Mouse (Mus musculus) small intestine, adult 2 months (tissue): ENCODE measurements around the gene Klb. TPM values are rescaled to one million over a fixed set of nuclear protein-coding genes. Genes with fewer than 3 reads are reported as not detected.

Experiments
- H3K27ac ChIP-seq: fragments of 200-500 bp; 2 replicates; pipeline ENCODE4 v1.5.1; 2012; ENCODE audit warnings: low read depth, low read length, control low read depth, inconsistent platforms; ENCODE audit not compliant: insufficient read depth
- H3K27me3 ChIP-seq: fragments of 200-500 bp; 2 replicates; pipeline ENCODE4 v1.6.1; 2012; ENCODE audit warnings: mild to moderate bottlenecking, moderate library complexity, low read length, inconsistent platforms; ENCODE audit not compliant: control insufficient read depth, insufficient read depth
- H3K36me3 ChIP-seq: fragments of 200-500 bp; 2 replicates; pipeline ENCODE4 v1.6.1; 2012; ENCODE audit warnings: mild to moderate bottlenecking, low read length, control low read depth, inconsistent platforms; ENCODE audit not compliant: control insufficient read depth, insufficient read depth
- H3K4me1 ChIP-seq: fragments of 200-500 bp; 2 replicates; pipeline ENCODE4 v1.6.1; 2012; ENCODE audit warnings: low read length, inconsistent platforms, mixed read lengths; ENCODE audit not compliant: control insufficient read depth, insufficient read depth, insufficient read length
- H3K4me3 ChIP-seq: fragments of 200-500 bp; 2 replicates; pipeline ENCODE4 v1.5.1; 2012; ENCODE audit warnings: low read depth, mild to moderate bottlenecking, control low read depth, inconsistent platforms, low read length, moderate library complexity
- CTCF ChIP-seq: fragments of 200-500 bp; IDR thresholded peaks from 2 replicates; pipeline ENCODE4 v1.5.1; 2012; ENCODE audit warnings: low read depth, mild to moderate bottlenecking, control low read depth, inconsistent platforms, low read length, moderate library complexity, mixed read lengths; ENCODE audit not compliant: insufficient replicate concordance, insufficient read length; ENCODE audit errors: extremely low read depth
- POLR2A ChIP-seq: fragments of 200-500 bp; IDR thresholded peaks from 2 replicates; pipeline ENCODE4 v1.6.1; 2012; ENCODE audit warnings: low read depth, mild to moderate bottlenecking, control low read depth, inconsistent platforms, low read length, moderate library complexity
- WGBS: fragments of 180-500 bp; shearing (Covaris S2); methylation state at CpG from one replicate; pipeline ENCODE4 v1.1.7; 2018; 5-methylcytosine and 5-hydroxymethylcytosine counted together
- polyA plus RNA-seq: library from polyadenylated mRNA; depleted of rRNA; stranded (reverse); fragments of >200 nt; gene quantifications from 2 replicates; pipeline ENCODE4 v1.2.3, GENCODE M21; 2012

The Klb gene
- polyA plus RNA-seq, 1 experiment, result 0.22 TPM

GRCm38 (mm10) chr5:65338394-65338793 lies 9.7 kb upstream of the Klb start:
- H3K27ac ChIP-seq, result no peak overlapping the region
- no peaks in the 10 kb centered on the region for H3K27me3 ChIP-seq
- TF ChIP-seq CTCF, result peak; percentile 35; the same call in 1 of the 2 replicates
- TF ChIP-seq POLR2A, result no peak
- H3K36me3 ChIP-seq, result no peaks in the 10 kb centered on the region
- 82% methylated on average over 6 of the region's 6 CpGs for WGBS
- H3K4me3 ChIP-seq, result no peak overlapping the region
- no peaks in the 10 kb centered on the region for H3K4me1 ChIP-seq

GRCm38 (mm10) chr5:65340167-65340566 lies 7.9 kb upstream of the Klb start:
- TF ChIP-seq CTCF (no peak), POLR2A (no peak)
- 23% methylated on average over 4 of the region's 4 CpGs for WGBS
- no peaks in the 10 kb centered on the region for H3K4me1 ChIP-seq
- H3K4me3 ChIP-seq, result no peak overlapping the region
- no peaks in the 10 kb centered on the region for H3K36me3 ChIP-seq
- no peaks in the 10 kb centered on the region for H3K27me3 ChIP-seq
- no peak overlapping the region for H3K27ac ChIP-seq

- Histone ChIP-seq H3K4me3 (no peak overlapping the region), H3K4me1 (no peaks in the 10 kb centered on the region), H3K27me3 (no peaks in the 10 kb centered on the region), H3K27ac (no peak overlapping the region), H3K36me3 (no peaks in the 10 kb centered on the region)
- TF ChIP-seq POLR2A, result no peak
- TF ChIP-seq CTCF, result no peak
- WGBS, result 63% methylated on average over 10 of the region's 10 CpGs
Observed at GRCm38 (mm10) chr5:65350508-65350907, 2.4 kb downstream of the Klb start.

GRCm38 (mm10) chr5:65354097-65354496 lies 6.0 kb downstream of the Klb start:
- H3K27me3 ChIP-seq, result no peaks in the 10 kb centered on the region
- H3K36me3 ChIP-seq, result no peaks in the 10 kb centered on the region
- H3K4me1 ChIP-seq, result no peaks in the 10 kb centered on the region
- TF ChIP-seq POLR2A (no peak), CTCF (no peak)
- no peak overlapping the region for H3K27ac ChIP-seq
- WGBS, result 35% methylated on average over 3 of the region's 3 CpGs
- H3K4me3 ChIP-seq, result no peak overlapping the region

GRCm38 (mm10) chr5:65354985-65355384 lies 6.9 kb downstream of the Klb start:
- Histone ChIP-seq H3K4me1 (no peaks in the 10 kb centered on the region), H3K4me3 (no peak overlapping the region), H3K27ac (no peak overlapping the region), H3K27me3 (no peaks in the 10 kb centered on the region), H3K36me3 (no peaks in the 10 kb centered on the region)
- TF ChIP-seq CTCF (no peak), POLR2A (no peak)
- 79% methylated on average over 5 of the region's 5 CpGs for WGBS

GRCm38 (mm10) chr5:65356851-65357250 lies 8.7 kb downstream of the Klb start:
- no peaks in the 10 kb centered on the region for H3K36me3 ChIP-seq
- no peak overlapping the region for H3K4me3 ChIP-seq
- no peak overlapping the region for H3K27ac ChIP-seq
- no peaks in the 10 kb centered on the region for H3K4me1 ChIP-seq
- 63% methylated on average over 6 of the region's 6 CpGs for WGBS
- TF ChIP-seq CTCF, result no peak
- no peaks in the 10 kb centered on the region for H3K27me3 ChIP-seq

- no peak overlapping the region for H3K27ac ChIP-seq
- no peaks in the 10 kb centered on the region for H3K36me3 ChIP-seq
Observed at GRCm38 (mm10) chr5:65357771-65358170, 9.7 kb downstream of the Klb start.

GRCm38 (mm10) chr5:65367837-65368236 lies 19.7 kb downstream of the Klb start:
- H3K27me3 ChIP-seq, result no peaks in the 10 kb centered on the region
- no peak overlapping the region for H3K4me3 ChIP-seq
- H3K4me1 ChIP-seq, result no peaks in the 10 kb centered on the region
- H3K36me3 ChIP-seq, result no peaks in the 10 kb centered on the region
- TF ChIP-seq CTCF, result no peak
- no peak for TF ChIP-seq POLR2A
- WGBS, result 31% methylated on average over 11 of the region's 11 CpGs
- H3K27ac ChIP-seq, result no peak overlapping the region

More at GRCm38 (mm10) chr5:65357771-65358170, 9.7 kb downstream of the Klb start:
- WGBS, result 87% methylated on average over 3 of the region's 3 CpGs
- Histone ChIP-seq H3K4me1 (no peaks in the 10 kb centered on the region), H3K27me3 (no peaks in the 10 kb centered on the region), H3K4me3 (no peak overlapping the region)
- TF ChIP-seq POLR2A (no peak), CTCF (no peak)
